Mouse (Mus musculus): ENCODE measurements around the gene Mul1.

Mul1 gene

GRCm38 (mm10) chr4:138462971-138463831 is 28.7 kb downstream of the Mul1 start:
- no peak for DNase-seq

GRCm38 (mm10) chr4:138463832-138464487 is 29.5 kb downstream of the Mul1 start:
- peak; percentile 23 to 32 for DNase-seq

GRCm38 (mm10) chr4:138464667-138465353 is 30.3 kb downstream of the Mul1 start:
- DNase-seq: no peak

- no peak for DNase-seq
Measured at GRCm38 (mm10) chr4:138465446-138465845, 31.0 kb downstream of the Mul1 start.

GRCm38 (mm10) chr4:138466690-138467089 is 32.2 kb downstream of the Mul1 start:
- no peak for DNase-seq

- no peak for DNase-seq
Measured at GRCm38 (mm10) chr4:138467451-138467850, 33.0 kb downstream of the Mul1 start.

GRCm38 (mm10) chr4:138469080-138469479 is 34.6 kb downstream of the Mul1 start:
- no peak for DNase-seq

- no peak for DNase-seq
Measured at GRCm38 (mm10) chr4:138471241-138471640, 36.8 kb downstream of the Mul1 start.

GRCm38 (mm10) chr4:138479595-138479994 is 45.1 kb downstream of the Mul1 start:
- DNase-seq: no peak

- DNase-seq: no peak
Measured at GRCm38 (mm10) chr4:138480962-138481361, 46.5 kb downstream of the Mul1 start.

GRCm38 (mm10) chr4:138482721-138483120 is 48.2 kb downstream of the Mul1 start:
- DNase-seq: no peak

GRCm38 (mm10) chr4:138488241-138488640 is 53.8 kb downstream of the Mul1 start:
- DNase-seq: no peak

GRCm38 (mm10) chr4:138491088-138491487 is 56.6 kb downstream of the Mul1 start:
- no peak for DNase-seq

All from thymus, postnatal 36 days (tissue).